Mouse (Mus musculus) myocyte (in vitro differentiated cells): ENCODE results near the gene Ctsll3.

Experiments
- POLR2A ChIP-seq: IDR thresholded peaks from one replicate; pipeline ENCODE4 v1.6.1; 2011; ENCODE audit warnings: low read depth, mild to moderate bottlenecking, control low read depth, moderate library complexity; ENCODE audit not compliant: insufficient read length
- TCF12 ChIP-seq: IDR thresholded peaks from one replicate; pipeline ENCODE4 v1.6.1; 2011; ENCODE audit warnings: mild to moderate bottlenecking, control low read depth; ENCODE audit not compliant: poor library complexity, insufficient read depth, severe bottlenecking

GRCm38 (mm10) chr13:60789466-60789865 lies 13.2 kb downstream of the Ctsll3 start:
- TF ChIP-seq POLR2A (no peak), TCF12 (no peak)
